Mouse (Mus musculus): ENCODE measurements at regions not wholly inside any gene's neighbourhood (a gene's known extent, or its start where the extent isn't known, plus 50 kb on each side); places are given as distances from the start of the nearest gene placed in this dataset.

DNA sequence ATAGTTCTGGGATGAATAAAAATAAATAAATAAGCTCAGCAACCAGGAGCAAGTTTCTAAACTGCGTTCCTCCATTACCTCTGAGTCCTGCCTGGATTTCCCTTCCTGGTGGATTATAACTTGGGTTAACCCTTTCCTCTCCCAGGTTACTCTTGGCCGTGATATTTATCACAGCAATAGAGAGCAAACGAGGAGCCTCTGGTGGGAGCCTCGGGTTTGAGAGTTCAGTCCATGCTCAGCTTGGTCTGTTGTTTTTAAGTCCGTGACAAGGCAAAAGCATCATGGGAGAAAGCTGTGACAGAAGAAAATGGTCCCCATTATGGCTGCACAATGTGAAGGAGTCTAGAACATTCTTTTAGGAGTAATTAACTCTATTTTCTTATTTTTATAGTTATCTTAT is 61.0 kb upstream of the Osbpl8 start:
- TF ChIP-seq EP300 (IDR thresholded peaks at IDR 0.05; ENCODE audit: insufficient read depth, low read depth, low read length) (no peak), POLR2A (IDR thresholded peaks at IDR 0.05; ENCODE audit: insufficient read depth, low read length) (no peak), CTCF (IDR thresholded peaks at IDR 0.05; ENCODE audit: low read depth, low read length) (no peak)
- no peaks in the 10 kb centered on the region for H3K4me1 ChIP-seq (ENCODE audit: control insufficient read depth, insufficient read depth, low read length)
- H3K4me3 ChIP-seq (ENCODE audit: low read depth, low read length), result no peak overlapping the region
- no peaks in the 10 kb centered on the region for H3K27me3 ChIP-seq (ENCODE audit: control insufficient read depth, insufficient read depth, low read length, poor library complexity, severe bottlenecking)
- no peak overlapping the region for H3K9ac ChIP-seq (ENCODE audit: low read depth, poor library complexity, severe bottlenecking)
- H3K36me3 ChIP-seq (ENCODE audit: control insufficient read depth, insufficient read depth, low read length, poor library complexity, severe bottlenecking), result no peaks in the 10 kb centered on the region
- H3K9me3 ChIP-seq (replicated peaks; ENCODE audit: control insufficient read depth, insufficient read depth, low read length, poor library complexity, severe bottlenecking), result no peaks in the 10 kb centered on the region
- no peak overlapping the region for H3K27ac ChIP-seq (ENCODE audit: insufficient read depth, low read length)

- no peak overlapping the region for H3K4me3 ChIP-seq (ENCODE audit: low read depth, low read length)
- H3K36me3 ChIP-seq (ENCODE audit: control insufficient read depth, insufficient read depth, low read length, poor library complexity, severe bottlenecking), result no peaks in the 10 kb centered on the region
- no peak overlapping the region for H3K27ac ChIP-seq (ENCODE audit: insufficient read depth, low read length)
- no peaks in the 10 kb centered on the region for H3K9me3 ChIP-seq (replicated peaks; ENCODE audit: control insufficient read depth, insufficient read depth, low read length, poor library complexity, severe bottlenecking)
- TF ChIP-seq CTCF (IDR thresholded peaks at IDR 0.05; ENCODE audit: low read depth, low read length) (no peak), POLR2A (IDR thresholded peaks at IDR 0.05; ENCODE audit: insufficient read depth, low read length) (no peak), EP300 (IDR thresholded peaks at IDR 0.05; ENCODE audit: insufficient read depth, low read depth, low read length) (no peak)
- no peaks in the 10 kb centered on the region for H3K4me1 ChIP-seq (ENCODE audit: control insufficient read depth, insufficient read depth, low read length)
- H3K9ac ChIP-seq (ENCODE audit: low read depth, poor library complexity, severe bottlenecking), result no peak overlapping the region
- H3K27me3 ChIP-seq (ENCODE audit: control insufficient read depth, insufficient read depth, low read length, poor library complexity, severe bottlenecking), result no peaks in the 10 kb centered on the region
These were observed 61.5 kb upstream of the Osbpl8 start for GRCm38 (mm10) chr10:111103086-111103485.

DNA sequence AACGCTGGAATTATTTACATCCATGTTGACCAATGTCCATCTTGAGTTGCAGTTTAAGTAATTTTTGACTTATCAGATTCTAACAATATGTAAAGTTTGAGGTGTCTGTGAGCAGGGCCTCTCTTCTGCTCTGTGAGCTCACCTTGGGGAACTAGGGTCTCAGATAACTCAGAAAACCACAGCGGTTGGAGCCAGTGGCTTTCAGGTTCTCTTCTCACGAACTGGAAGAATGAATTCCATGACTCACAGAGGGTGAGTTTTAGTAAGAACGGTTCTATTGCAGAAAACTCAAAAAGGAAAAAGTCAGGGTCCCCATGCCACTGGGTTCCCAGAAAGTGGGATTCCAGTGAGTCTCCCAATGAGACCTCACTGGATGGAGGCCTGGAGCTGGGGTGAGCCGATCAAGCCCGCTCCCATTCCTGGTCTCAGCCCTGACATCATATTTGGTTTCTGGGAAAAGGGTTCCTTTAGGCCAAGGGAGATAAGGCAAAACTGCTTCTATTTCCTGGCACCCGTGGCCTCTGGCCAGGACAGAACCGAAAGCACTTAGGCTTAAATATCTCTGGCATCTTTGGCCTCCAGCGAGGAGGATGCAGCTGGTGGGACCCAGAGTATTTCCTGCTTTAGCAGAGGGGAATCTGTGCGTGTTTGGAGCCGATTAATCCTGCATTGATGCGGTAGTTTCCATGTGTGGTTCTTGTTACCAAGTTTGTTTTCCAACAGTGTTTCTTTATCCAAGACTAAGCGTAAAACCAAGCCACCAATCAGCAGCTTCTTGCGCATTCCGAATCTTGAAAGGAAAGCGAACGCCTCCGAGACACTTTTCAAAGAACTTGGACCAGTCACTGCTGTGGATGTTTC is 62.4 kb upstream of the Osbpl8 start:
- Histone ChIP-seq H3K27me3 (ENCODE audit: control insufficient read depth, insufficient read depth, low read length, poor library complexity, severe bottlenecking) (no peaks in the 10 kb centered on the region), H3K9me3 (replicated peaks; ENCODE audit: control insufficient read depth, insufficient read depth, low read length, poor library complexity, severe bottlenecking) (no peaks in the 10 kb centered on the region), H3K36me3 (ENCODE audit: control insufficient read depth, insufficient read depth, low read length, poor library complexity, severe bottlenecking) (no peaks in the 10 kb centered on the region), H3K4me3 (ENCODE audit: low read depth, low read length) (no peak overlapping the region), H3K4me1 (ENCODE audit: control insufficient read depth, insufficient read depth, low read length) (no peaks in the 10 kb centered on the region), H3K27ac (ENCODE audit: insufficient read depth, low read length) (no peak overlapping the region), H3K9ac (ENCODE audit: low read depth, poor library complexity, severe bottlenecking) (no peak overlapping the region)
- no peak for TF ChIP-seq CTCF (IDR thresholded peaks at IDR 0.05; ENCODE audit: low read depth, low read length)
- no peak for TF ChIP-seq EP300 (IDR thresholded peaks at IDR 0.05; ENCODE audit: insufficient read depth, low read depth, low read length)
- TF ChIP-seq POLR2A (IDR thresholded peaks at IDR 0.05; ENCODE audit: insufficient read depth, low read length), result no peak

- Histone ChIP-seq H3K9me3 (replicated peaks; ENCODE audit: control insufficient read depth, insufficient read depth, low read length, poor library complexity, severe bottlenecking) (no peaks in the 10 kb centered on the region), H3K4me1 (ENCODE audit: control insufficient read depth, insufficient read depth, low read length) (no peaks in the 10 kb centered on the region), H3K4me3 (ENCODE audit: low read depth, low read length) (no peak overlapping the region), H3K27ac (ENCODE audit: insufficient read depth, low read length) (no peak overlapping the region), H3K9ac (ENCODE audit: low read depth, poor library complexity, severe bottlenecking) (no peak overlapping the region), H3K36me3 (ENCODE audit: control insufficient read depth, insufficient read depth, low read length, poor library complexity, severe bottlenecking) (no peaks in the 10 kb centered on the region), H3K27me3 (ENCODE audit: control insufficient read depth, insufficient read depth, low read length, poor library complexity, severe bottlenecking) (no peaks in the 10 kb centered on the region)
- TF ChIP-seq CTCF (IDR thresholded peaks at IDR 0.05; ENCODE audit: low read depth, low read length), result peak; percentile 9
- TF ChIP-seq POLR2A (IDR thresholded peaks at IDR 0.05; ENCODE audit: insufficient read depth, low read length), result no peak
These were observed 64.6 kb upstream of the Osbpl8 start for GRCm38 (mm10) chr10:111099812-111100464.

- TF ChIP-seq CTCF (IDR thresholded peaks at IDR 0.05; ENCODE audit: low read depth, low read length) (no peak), POLR2A (IDR thresholded peaks at IDR 0.05; ENCODE audit: insufficient read depth, low read length) (no peak)
- Histone ChIP-seq H3K36me3 (ENCODE audit: control insufficient read depth, insufficient read depth, low read length, poor library complexity, severe bottlenecking) (no peaks in the 10 kb centered on the region), H3K27me3 (ENCODE audit: control insufficient read depth, insufficient read depth, low read length, poor library complexity, severe bottlenecking) (no peaks in the 10 kb centered on the region), H3K4me3 (ENCODE audit: low read depth, low read length) (no peak overlapping the region), H3K27ac (ENCODE audit: insufficient read depth, low read length) (no peak overlapping the region), H3K4me1 (ENCODE audit: control insufficient read depth, insufficient read depth, low read length) (no peaks in the 10 kb centered on the region), H3K9ac (ENCODE audit: low read depth, poor library complexity, severe bottlenecking) (no peak overlapping the region), H3K9me3 (replicated peaks; ENCODE audit: control insufficient read depth, insufficient read depth, low read length, poor library complexity, severe bottlenecking) (no peaks in the 10 kb centered on the region)
These were observed 65.3 kb upstream of the Osbpl8 start for GRCm38 (mm10) chr10:111099059-111099811.

Data from ES-Bruce4 (cell line).